Mouse (Mus musculus) left cerebral cortex, postnatal 25 days (tissue): ENCODE results near the gene Chd2. TPM values are rescaled to one million over a fixed set of nuclear protein-coding genes. Genes with fewer than 3 reads are reported as not detected.

ENCODE experiments used
- DNase-seq, 2 experiments: peaks; one replicate each; pipeline ENCODE4 v3.0.0; 2022; ENCODE audit warnings: low spot score in 2 of 2, mixed read lengths in 1 of 2
- intact Hi-C: fragments of 180-260 bp; cut with DNase I; formaldehyde crosslinking; loops from one replicate; pipeline ENCODE4 v1.15.1; 2025
- total RNA-seq, 2 experiments: library from RNA; stranded (reverse); gene quantifications; 2 replicates each; pipeline ENCODE4 v1.2.3; 2021

Chd2 gene
- total RNA-seq, 2 experiments from 2014 or later, result 45.7 to 57.4 TPM

DNA sequence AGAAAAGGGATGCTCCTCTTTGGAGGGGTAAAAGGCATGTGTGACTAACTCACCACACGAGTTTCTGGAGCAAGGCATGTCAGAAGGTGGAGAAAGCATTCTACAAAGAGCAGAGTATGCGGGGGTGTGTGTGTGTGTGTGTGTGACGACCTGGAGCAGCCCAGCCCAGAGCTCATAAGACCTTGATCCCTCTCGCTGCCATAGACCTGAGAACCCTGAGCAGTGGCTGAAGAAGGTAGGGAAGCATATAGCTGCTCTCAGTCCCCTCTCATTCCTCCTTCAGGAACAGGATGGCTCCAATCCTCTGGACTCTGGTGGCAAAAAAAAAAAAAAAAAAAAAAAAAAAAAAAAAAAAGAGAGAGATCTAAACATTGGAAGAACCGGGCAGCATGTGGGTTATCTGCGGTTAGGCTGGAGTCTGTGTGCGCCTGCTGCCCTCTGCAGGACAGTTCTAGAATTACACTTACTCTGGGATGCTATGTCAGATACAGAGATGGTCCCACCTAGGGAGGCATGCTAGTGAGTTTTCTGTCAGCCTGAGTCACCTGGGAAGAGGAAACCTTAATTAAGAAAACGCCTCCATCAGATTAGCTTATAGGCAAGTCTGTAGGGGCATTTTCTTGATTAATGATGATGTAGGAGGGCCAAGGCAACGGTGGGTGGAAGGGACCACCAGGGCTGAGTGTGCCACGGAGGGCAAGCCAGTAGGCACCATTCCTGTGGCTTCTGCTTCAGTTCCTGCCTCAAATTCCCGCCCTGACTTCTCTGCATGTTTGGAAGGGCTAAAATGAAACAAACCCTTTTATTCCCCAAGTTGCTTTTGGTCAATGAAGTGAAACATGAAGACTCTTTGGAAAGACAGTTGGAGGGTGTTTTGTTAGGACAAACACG is 119.2 kb downstream of the Chd2 start:
- DNase-seq, result peak; percentile 88 to 94
- intact Hi-C loops, result loop anchor here (1.0 to 5.0 kb wide), 4 partner anchors 22 to 1022 kb away; no protein-coding TSS in a partner anchor

DNA sequence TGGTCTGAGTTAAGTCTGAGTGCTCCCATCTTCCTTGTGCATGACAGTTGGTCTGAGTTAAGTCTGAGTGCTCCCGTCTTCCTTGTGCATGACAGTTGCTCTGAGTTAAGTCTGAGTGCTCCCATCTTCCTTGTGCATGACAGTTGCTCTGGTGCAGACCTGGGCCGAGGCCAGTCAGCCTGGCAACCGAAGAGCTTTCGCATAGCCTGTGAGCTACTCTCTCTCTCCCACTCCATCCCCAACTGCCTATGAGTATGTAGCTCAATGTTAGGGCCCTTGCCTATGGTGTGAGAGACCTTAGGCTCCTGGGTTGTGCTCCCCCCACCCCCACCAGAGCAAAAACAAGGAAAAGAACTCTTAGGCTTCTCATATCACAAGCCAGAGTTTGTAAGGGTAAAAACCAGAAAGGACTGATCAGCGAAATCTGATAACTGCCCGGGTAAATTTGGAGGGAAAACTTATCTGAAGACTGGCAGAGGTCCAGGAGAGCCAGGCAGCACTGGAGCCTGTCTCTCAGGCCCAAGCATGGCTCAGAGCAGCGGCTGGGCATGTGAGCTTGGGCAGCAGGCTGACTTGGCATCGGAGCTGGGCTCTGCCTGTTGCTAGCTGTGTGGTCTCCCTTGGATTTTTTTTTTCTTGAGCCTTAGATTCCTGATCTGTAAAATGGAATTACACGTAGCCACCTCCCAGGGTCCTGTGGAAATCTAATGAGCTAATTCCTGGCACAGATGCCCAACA is 120.2 kb downstream of the Chd2 start:
- no peak for DNase-seq
- intact Hi-C loops, result loop anchor here (1.0 to 5.0 kb wide), 4 partner anchors 21 to 1021 kb away; no protein-coding TSS in a partner anchor

DNA sequence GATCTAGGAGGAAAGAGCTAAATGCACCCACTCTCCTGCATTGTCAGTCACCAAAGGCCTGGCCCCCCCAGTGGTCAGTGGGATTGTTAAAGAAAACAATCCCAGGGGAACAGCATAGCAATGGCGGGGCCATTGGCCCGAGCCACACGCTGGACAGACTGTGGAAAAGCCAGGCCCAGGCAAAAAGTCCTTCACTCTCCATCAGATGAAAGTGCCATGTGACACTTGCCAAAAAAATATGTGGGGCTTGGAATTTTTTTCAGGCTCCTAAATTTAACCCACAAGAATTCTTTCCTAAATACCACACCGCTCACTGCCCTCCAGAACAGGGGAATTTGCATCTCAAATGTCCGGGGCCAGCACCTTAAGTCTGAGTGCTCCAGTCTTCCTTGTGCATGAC is 120.8 kb downstream of the Chd2 start:
- intact Hi-C loops, result loop anchor here (5.0 kb wide), 2 partner anchors 829 to 879 kb away; no protein-coding TSS in a partner anchor
- DNase-seq, result no peak

DNA sequence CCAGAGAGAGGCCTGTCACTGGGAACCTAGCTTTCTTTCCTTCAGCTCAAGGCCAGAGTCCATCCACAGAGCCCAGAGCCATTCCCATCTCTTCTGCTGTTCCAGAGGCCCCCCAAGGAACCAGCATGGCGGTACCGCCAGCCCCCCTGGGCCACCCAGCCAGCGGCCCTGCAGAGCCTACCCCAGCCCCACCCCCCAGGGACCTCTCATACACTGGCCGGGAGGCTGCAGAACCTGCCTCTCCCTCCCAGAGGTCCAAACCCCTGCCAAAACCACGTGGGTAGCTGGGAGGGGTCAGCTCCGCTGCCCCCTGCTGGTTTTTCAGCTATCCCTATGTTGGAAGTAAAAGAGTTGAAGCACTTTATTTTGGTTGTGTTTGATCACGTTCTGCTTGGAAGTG is 122.3 kb downstream of the Chd2 start:
- intact Hi-C loops, result no loop called here

DNA sequence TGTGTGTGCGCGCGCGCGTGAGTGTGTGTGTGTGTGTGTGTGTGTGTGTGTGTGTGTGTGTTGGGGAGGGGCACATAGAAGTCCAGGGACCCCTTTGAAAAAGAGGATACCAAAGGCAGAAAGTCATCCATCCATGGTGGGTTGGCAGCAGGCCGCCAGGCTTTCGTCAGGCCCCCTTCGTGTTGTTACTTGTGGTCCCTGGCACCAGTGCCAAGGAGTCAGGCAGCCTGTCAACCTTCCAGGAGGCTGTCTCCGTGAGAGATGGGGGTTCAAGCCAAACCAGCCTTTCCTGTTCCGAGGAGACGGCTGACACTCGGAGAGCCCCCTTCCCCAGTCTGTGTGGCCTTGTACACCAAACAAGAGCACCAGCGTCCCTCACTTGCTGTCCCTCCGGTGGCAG is 127.4 kb downstream of the Chd2 start:
- DNase-seq, result no peak
- intact Hi-C loops, result no loop called here

More for the DNA sequence above, 122.3 kb downstream of the Chd2 start:
- DNase-seq, result no peak

DNA sequence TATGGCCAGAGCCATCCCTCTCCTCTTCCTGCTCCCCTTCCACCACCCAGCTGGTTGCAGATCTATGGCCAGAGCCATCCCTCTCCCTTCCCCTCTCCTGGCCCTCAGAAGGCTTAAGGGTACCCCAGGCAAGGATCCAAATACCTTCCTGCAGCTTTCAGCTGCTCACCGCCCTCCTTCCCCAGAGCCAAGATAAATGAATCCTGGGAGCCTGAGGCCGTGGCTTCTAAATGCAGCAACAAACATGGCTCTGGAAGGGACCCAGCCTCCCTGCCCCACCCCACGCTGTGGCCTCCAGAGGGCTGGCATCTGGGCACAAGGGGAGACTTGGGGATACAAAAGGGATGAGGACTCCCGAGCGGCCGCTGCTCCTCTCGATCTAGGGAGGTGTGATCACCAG is 129.2 kb downstream of the Chd2 start:
- no peak for DNase-seq
- intact Hi-C loops, result no loop called here

DNA sequence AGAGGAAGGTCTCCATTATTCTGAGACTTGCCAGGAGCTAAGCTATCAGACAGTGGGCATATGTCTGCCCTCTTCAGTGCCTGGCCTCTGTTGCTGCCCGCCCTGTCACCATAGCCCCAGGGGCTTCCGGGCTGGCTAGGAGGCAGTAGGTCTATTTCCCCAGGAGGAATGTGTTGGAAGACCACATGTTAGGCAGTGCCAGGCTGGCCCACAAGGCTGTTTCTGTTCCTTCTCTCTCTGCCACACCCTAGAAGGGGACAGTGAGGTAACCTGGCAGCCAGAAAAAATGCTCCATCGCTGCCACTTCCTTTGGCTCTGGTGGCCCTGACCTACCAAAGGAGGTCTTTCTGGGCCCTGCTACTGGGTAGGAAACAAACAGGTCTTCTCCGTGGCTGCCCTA is 129.6 kb downstream of the Chd2 start:
- intact Hi-C loops, result no loop called here
- no peak for DNase-seq

DNA sequence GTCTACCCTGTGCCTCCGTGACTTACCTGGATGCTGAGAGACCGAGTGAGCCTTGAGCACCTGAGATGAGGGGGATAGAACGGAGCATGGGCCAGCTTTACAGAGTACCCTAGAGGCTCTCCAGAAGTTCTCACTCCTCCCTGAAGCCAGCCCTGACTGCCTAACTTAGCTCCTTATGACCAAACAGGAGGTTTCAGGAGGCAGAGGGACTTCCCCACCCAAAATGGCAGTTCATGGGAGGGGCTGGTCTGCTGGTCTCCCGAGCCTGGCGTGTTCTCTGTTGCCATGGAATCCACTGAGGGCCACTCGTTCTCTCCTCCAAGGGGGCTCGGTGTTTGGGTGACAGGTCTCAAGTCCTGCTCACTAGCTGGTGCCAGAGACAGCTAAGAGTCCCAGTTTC is 130.1 kb downstream of the Chd2 start:
- DNase-seq, result no peak
- intact Hi-C loops, result no loop called here

DNA sequence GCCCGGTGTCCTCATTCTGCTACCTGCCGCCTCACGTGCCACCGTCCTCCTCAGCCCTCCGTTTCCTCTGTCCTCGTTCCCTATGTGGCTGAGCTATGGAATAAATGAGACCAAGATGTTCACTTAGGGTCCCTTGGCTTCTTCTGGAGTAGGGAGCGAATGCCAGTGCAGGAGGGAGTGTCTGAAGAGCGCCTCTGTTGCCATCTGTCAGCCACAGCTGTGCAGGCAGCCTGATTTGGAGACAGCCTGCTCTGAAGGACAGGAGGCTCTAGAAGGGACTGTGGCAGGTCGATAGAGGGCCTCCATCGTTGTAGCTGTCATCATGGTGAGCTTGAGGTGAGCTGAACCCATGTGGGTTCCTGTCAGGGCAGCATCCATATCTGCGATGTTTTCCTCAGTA is 136.1 kb downstream of the Chd2 start:
- intact Hi-C loops, result no loop called here
- no peak for DNase-seq

DNA sequence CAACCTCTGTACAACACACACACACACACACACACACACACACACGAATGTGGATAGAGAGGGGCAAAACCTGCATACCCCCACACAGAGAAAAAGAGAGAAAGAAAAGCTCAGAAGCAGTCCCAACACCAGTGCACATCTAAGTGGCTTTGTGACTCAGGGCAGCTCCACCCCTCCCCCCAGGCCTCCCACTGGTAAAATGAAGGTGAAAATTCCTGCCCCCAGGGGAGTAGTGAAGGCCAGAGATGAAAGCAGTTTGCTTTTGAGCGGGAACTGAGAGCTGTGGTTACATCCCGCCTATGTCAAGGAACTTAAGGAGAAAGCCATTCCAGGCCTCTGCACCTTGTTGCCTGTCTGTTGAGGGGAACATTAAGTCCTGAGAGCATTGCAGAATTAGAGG is 138.1 kb downstream of the Chd2 start:
- intact Hi-C loops, result no loop called here

DNA sequence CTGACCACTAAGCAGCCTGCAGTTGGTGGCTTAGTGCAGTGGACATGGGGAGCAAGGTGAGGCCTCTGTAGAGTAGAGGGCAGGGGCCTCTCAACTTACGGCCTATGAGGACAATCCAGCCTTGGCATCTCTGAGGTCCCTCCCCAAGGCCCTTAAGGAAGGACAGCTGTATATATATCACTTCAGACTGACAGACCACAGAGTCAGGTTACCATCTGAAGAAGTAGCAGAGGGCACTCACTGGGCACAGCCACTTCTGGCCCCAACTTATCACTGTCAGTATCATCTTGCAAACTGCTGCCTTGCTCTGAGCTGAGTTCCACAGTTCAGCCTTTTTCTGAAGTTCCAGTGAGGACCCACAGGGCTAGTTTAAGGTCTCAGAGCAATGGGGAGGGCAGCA is 139.0 kb downstream of the Chd2 start:
- intact Hi-C loops, result no loop called here
- DNase-seq, result no peak

More for the DNA sequence above, 138.1 kb downstream of the Chd2 start:
- no peak for DNase-seq

DNA sequence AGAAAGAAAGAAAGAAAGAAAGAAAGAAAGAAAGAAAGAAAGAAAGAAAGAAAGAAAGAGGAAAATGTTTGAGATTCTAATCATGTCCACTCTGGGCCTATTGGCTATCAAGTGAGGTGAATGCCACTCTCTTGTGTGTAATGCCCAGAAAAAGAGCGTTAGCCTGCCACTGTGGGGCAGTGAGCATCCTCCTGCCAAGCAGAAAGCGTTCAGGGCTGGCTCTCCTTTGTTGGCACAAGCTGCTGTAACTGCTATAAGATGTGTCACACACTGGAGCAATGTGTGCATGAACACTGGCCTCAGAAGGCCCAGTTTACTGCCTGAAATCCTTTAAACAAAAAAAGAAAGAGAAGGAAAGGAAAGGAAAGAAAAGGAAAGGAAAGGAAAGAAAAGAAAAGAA is 139.5 kb downstream of the Chd2 start:
- intact Hi-C loops, result no loop called here

DNA sequence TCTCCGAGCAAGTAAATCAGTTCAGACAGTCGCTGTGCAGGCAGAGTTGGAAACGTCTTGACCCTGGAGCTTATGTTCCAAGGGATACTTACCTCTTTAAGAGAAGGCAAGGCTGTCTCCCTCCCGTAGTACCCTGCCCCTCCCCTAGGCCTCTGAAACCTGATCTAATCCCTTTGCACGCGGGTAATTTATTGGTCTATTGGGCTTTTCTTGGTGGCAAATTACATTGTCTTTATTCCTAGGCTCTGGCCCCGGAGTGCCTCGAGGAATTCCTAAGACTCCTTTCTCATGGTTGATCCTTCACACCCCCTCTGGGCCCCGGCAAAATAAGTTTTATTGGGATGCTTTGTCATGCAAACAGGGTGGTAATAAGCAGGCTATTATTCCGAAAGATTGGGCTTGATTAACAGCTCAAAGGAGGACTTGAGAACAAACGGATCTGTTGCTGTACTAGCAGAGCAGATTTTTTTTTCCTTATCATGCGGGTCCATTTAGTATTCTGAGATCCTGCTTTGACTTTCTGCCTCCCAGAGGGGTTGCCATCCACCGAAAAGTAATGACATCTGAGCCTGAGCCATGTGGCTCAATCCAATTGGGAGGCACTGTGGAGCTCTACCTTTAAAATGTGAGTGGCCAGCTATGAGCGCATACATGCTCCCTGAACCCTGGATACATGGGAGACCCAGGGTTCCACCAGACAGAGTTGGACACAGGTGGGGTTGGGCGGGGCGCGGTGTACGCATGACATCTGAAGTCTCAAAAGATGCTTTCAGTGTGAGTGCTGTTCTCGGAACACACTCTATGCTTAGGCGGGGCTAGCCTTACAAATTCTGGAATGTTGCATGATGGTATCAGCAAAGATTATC is 141.3 kb downstream of the Chd2 start:
- intact Hi-C loops, result loop anchor here (2.0 kb wide), 1 partner anchor 23 kb away; no protein-coding TSS in a partner anchor
- no peak for DNase-seq

More for the DNA sequence above, 139.5 kb downstream of the Chd2 start:
- DNase-seq, result no peak

DNA sequence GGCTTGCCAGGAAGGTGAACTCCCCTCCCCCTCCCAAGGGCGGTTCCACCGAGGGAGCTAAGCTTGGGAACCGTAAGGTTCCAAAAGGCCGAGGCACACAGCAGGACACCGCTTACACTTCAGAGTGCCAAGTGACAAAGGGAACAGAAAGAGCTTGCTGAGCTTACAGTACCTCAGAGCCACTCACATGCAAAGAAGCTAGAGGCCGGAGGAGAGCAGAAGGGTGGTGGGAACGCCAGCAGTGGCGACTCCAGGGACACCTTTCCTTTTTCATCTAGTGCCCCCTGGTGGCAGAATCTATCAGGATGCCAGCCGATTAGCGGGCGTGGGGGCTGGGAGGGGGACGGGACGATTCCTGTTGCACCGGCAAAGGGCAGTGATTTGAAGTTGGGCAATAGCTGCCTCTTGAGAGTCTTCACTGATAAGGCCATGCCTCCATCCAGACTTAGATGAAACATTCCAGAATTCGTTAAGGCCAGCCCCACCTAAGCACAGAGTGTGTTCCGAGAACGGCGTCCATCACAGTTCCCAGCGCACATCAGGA is 142.1 kb downstream of the Chd2 start:
- intact Hi-C loops, result loop anchor here (2.0 to 5.0 kb wide), 2 partner anchors 23 to 997 kb away; no protein-coding TSS in a partner anchor
- DNase-seq, result peak; percentile 75 to 76

DNA sequence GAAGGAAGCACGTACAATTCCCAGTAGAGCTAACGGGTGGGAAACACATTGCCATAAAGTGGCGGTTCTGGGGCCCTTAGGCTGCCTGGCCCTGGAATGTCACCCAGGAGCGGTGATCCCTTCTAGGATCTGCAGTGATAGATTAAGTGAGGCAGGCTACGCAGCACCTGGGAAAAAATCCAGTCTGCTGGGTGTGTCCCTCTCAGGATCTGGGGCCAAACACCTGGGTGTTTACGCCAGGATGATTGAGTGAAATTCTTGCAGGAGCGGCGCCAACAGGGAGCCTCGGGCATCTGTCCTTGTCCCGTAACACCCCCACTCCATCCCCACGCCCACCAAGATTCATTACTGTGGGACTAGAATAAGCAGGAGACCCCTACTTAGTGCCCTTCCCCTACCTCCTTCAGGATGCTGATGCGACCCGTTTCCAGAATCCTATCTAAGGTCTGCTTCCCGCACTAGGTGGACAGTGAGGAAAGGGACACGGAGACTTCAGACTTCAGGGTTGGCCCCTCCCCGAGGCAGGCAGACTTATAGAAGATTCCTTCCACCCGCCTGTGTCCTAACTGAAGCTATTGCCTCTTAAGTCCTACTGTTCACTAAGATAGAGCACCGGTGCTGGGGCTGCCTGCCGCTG is 142.7 kb downstream of the Chd2 start:
- intact Hi-C loops, result loop anchor here (5.0 kb wide), 1 partner anchor 997 kb away; no protein-coding TSS in a partner anchor
- no peak for DNase-seq

DNA sequence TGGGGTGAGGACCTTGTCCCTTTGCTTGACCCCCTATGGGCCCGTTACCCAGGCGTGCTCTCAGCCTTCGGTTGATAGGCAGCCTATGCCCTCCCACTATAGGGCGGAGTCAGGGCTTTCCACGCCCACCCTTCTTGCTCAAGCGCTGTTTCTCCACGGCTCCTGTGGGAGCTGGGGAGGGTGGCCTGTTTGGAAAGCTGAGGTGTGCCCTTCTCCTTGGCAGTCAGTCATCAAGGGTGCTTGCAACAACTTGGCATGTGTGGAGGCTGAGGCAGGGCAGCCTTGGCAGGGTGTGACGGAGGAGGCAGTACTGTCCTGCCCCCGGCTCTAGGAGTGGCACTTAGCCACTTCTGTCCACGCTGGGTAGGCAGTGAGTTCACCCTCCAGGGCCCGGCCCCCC is 143.3 kb downstream of the Chd2 start:
- DNase-seq, result peak in 1 of 2 experiments; percentile 66
- intact Hi-C loops, result loop anchor here (5.0 kb wide), 1 partner anchor 996 kb away; no protein-coding TSS in a partner anchor

DNA sequence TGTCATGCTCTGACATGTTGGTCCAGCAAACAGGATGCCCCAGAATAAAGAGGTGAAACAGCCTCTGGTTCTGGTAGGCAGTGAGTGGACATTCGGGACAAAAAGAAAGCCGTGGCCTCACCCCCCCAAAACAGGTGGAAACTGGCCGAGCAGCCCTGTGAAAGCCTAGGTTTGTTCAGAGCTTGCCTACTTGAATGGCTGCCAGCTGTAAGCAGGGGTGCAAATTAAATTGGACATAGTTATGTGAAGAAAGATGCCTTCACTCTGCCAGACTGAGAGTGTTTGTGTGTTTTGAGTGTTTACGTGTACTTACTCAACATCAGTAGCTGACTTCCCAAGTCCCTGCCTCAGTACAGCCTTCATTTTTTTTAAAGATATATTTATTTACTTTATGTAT is 147.6 kb downstream of the Chd2 start:
- no peak for DNase-seq
- intact Hi-C loops, result no loop called here

DNA sequence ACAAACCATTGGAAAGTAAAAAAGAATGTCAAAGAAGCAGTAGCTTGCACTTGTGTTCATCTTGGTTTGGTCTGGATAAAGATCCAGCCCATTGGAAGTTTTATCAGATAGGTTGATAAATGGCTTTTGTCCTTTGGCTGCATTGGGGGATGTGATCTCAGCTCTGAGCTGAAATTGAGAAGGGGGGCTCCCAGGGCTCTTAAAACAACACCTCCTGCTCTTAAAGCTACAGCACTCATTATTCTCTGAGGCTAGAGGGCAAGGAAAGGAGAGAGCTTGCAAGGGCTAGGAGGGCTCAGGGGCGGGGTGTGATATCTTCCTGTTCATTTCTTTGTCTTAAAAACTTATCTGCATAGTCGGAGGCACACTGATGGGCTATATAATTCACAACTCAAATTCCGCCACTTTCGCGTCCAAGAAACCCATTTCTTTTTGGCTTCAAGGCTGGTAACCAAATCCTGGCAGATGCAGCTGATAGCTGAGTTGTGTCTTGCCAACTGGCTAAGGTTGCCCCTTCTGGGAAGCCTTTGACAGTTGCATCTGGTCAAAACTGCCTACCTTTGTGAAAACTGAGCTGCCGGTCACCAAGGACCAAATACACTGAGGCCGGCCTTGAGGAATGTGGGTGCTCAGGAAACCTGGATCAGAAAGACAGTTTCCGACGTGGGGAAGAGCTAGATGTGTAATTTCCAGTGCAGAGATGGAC is 148.2 kb downstream of the Chd2 start:
- intact Hi-C loops, result no loop called here
- no peak for DNase-seq
